Mouse (Mus musculus) bone marrow macrophage, adult 2 months (primary cell): ENCODE measurements around the gene Fibcd1. TPM values are rescaled to one million over a fixed set of nuclear protein-coding genes. Genes with fewer than 3 reads are reported as not detected.
A peak's percentile ranks its signal among the peaks of the same experiment; 100 is the strongest.

Source experiments
- H3K27ac ChIP-seq: 2 replicates; pipeline ENCODE4 v1.5.1; 2012; ENCODE audit warnings: low read depth, low read length; ENCODE audit not compliant: insufficient read depth
- H3K4me1 ChIP-seq: 2 replicates; pipeline ENCODE4 v1.6.1; 2012; ENCODE audit warnings: low read length; ENCODE audit not compliant: control insufficient read depth, insufficient read depth
- H3K4me3 ChIP-seq: 2 replicates; pipeline ENCODE4 v1.5.1; 2012; ENCODE audit warnings: mild to moderate bottlenecking, low read length, moderate library complexity; ENCODE audit not compliant: insufficient read depth
- CTCF ChIP-seq: IDR thresholded peaks from 2 replicates; pipeline ENCODE4 v1.5.1; 2012; ENCODE audit warnings: low read depth, mild to moderate bottlenecking, low read length, moderate library complexity
- POLR2A ChIP-seq: IDR thresholded peaks from 2 replicates; pipeline ENCODE4 v1.6.1; 2012; ENCODE audit warnings: mild to moderate bottlenecking, low read depth, low read length, borderline replicate concordance
- polyA plus RNA-seq: library from polyadenylated mRNA; stranded (reverse); fragments of >200 nt; gene quantifications from 2 replicates; pipeline ENCODE4 v1.2.4, GENCODE M21; 2012; ENCODE audit not compliant: missing spikeins, insufficient read depth, insufficient read length

Fibcd1 gene
- polyA plus RNA-seq, 1 experiment: not detected

- no peaks in the 10 kb centered on the region for H3K4me1 ChIP-seq
- TF ChIP-seq CTCF: no peak
- no peak for TF ChIP-seq POLR2A
- H3K27ac ChIP-seq: no peak overlapping the region
- H3K4me3 ChIP-seq: no peak overlapping the region
Measured at GRCm38 (mm10) chr2:31863766-31864165, 18.0 kb upstream of the Fibcd1 start.

- H3K4me1 ChIP-seq: no peaks in the 10 kb centered on the region
- no peak overlapping the region for H3K27ac ChIP-seq
- no peak overlapping the region for H3K4me3 ChIP-seq
- TF ChIP-seq CTCF: no peak
- TF ChIP-seq POLR2A: no peak
Measured at GRCm38 (mm10) chr2:31862919-31863318, 17.1 kb upstream of the Fibcd1 start.

- H3K4me3 ChIP-seq: no peak overlapping the region
- no peaks in the 10 kb centered on the region for H3K4me1 ChIP-seq
- TF ChIP-seq CTCF: no peak
- no peak for TF ChIP-seq POLR2A
- H3K27ac ChIP-seq: no peak overlapping the region
Measured at GRCm38 (mm10) chr2:31858500-31858899, 12.7 kb upstream of the Fibcd1 start.

GRCm38 (mm10) chr2:31857180-31857579, 11.4 kb upstream of the Fibcd1 start:
- H3K4me1 ChIP-seq: no peaks in the 10 kb centered on the region
- H3K27ac ChIP-seq: no peak overlapping the region
- TF ChIP-seq POLR2A: no peak
- no peak overlapping the region for H3K4me3 ChIP-seq

- Histone ChIP-seq H3K4me3 (no peak overlapping the region), H3K27ac (no peak overlapping the region), H3K4me1 (no peaks in the 10 kb centered on the region)
- TF ChIP-seq POLR2A (no peak), CTCF (no peak)
Measured at GRCm38 (mm10) chr2:31855991-31856390, 10.2 kb upstream of the Fibcd1 start.

GRCm38 (mm10) chr2:31850141-31850540, 4.3 kb upstream of the Fibcd1 start:
- no peaks in the 10 kb centered on the region for H3K4me1 ChIP-seq
- H3K27ac ChIP-seq: no peak overlapping the region
- no peak overlapping the region for H3K4me3 ChIP-seq
- TF ChIP-seq POLR2A (no peak), CTCF (no peak)

- H3K27ac ChIP-seq: no peak overlapping the region
- no peaks in the 10 kb centered on the region for H3K4me1 ChIP-seq
- TF ChIP-seq POLR2A: no peak
- no peak for TF ChIP-seq CTCF
- no peak overlapping the region for H3K4me3 ChIP-seq
Measured at GRCm38 (mm10) chr2:31847908-31848307, 2.1 kb upstream of the Fibcd1 start.

GRCm38 (mm10) chr2:31846692-31847660, 1.2 kb upstream of the Fibcd1 start:
- TF ChIP-seq POLR2A (no peak), CTCF (no peak)
- H3K4me3 ChIP-seq: 0 out of 2 replicates have a peak overlapping the region, but pooled peaks have one; percentile 25

GRCm38 (mm10) chr2:31845512-31845895, 301 bp downstream of the Fibcd1 start:
- no peak overlapping the region for H3K27ac ChIP-seq
- TF ChIP-seq POLR2A: no peak
- no peak for TF ChIP-seq CTCF
- H3K4me3 ChIP-seq: no peak overlapping the region

More at GRCm38 (mm10) chr2:31846692-31847660, 1.2 kb upstream of the Fibcd1 start:
- no peak overlapping the region for H3K27ac ChIP-seq
- no peaks in the 10 kb centered on the region for H3K4me1 ChIP-seq

GRCm38 (mm10) chr2:31844729-31845136, 1.1 kb downstream of the Fibcd1 start:
- no peak overlapping the region for H3K27ac ChIP-seq
- TF ChIP-seq CTCF: no peak
- TF ChIP-seq POLR2A: no peak
- H3K4me1 ChIP-seq: no peaks in the 10 kb centered on the region
- H3K4me3 ChIP-seq: no peak overlapping the region

More at GRCm38 (mm10) chr2:31845512-31845895, 301 bp downstream of the Fibcd1 start:
- no peaks in the 10 kb centered on the region for H3K4me1 ChIP-seq

- Histone ChIP-seq H3K4me3 (no peak overlapping the region), H3K4me1 (no peaks in the 10 kb centered on the region), H3K27ac (no peak overlapping the region)
- TF ChIP-seq POLR2A: no peak
- TF ChIP-seq CTCF: no peak
Measured at GRCm38 (mm10) chr2:31838868-31839267, 6.9 kb downstream of the Fibcd1 start.
